Mouse (Mus musculus): ENCODE data around the gene Nudt22. TPM values are rescaled to one million over a fixed set of nuclear protein-coding genes. Genes with fewer than 3 reads are reported as not detected.

Nudt22 gene
- polyA plus RNA-seq, 1 experiment from 2014 or later = 20.1 TPM

GRCm38 (mm10) chr19:6950613-6951153, 45.2 kb downstream of the Nudt22 start:
- Histone ChIP-seq H3K27me3 (no peaks in the 10 kb centered on the region), H3K9ac (peak overlapping the region; percentile 77), H3K36me3 (peaks cover 9% of the 10 kb centered on the region; the same call in 1 of the 2 replicates), H3K9me3 (replicated peaks) (no peaks in the 10 kb centered on the region), H3K4me2 (replicated peaks) (peak overlapping the region; percentile 95), H3K4me3 (peak overlapping the region; percentile 56), H3K27ac (peak overlapping the region; percentile 97), H3K4me1 (peaks cover 22% of the 10 kb centered on the region)
- WGBS = 0% methylated on average over 28 of the region's 28 CpGs
- peak; percentile 63 for ATAC-seq (ENCODE audit: low FRiP score)

GRCm38 (mm10) chr19:6949951-6950350, 46.0 kb downstream of the Nudt22 start:
- Histone ChIP-seq H3K4me3 (peak overlapping the region; percentile 56), H3K9ac (peak overlapping the region; percentile 77), H3K4me1 (peaks cover 22% of the 10 kb centered on the region), H3K27ac (peak overlapping the region; percentile 97; the same call in 1 of the 2 replicates), H3K9me3 (replicated peaks) (no peaks in the 10 kb centered on the region), H3K4me2 (replicated peaks) (peak overlapping the region; percentile 95), H3K27me3 (no peaks in the 10 kb centered on the region), H3K36me3 (peaks cover 4% of the 10 kb centered on the region; the same call in 1 of the 2 replicates)
- ATAC-seq (ENCODE audit: low FRiP score) = no peak
- WGBS = 42% methylated on average over 5 of the region's 5 CpGs

- Histone ChIP-seq H3K27ac (no peak overlapping the region), H3K9ac (no peak overlapping the region), H3K36me3 (no peaks in the 10 kb centered on the region; the same call in 1 of the 2 replicates), H3K4me3 (no peak overlapping the region), H3K27me3 (no peaks in the 10 kb centered on the region), H3K9me3 (replicated peaks) (no peaks in the 10 kb centered on the region), H3K4me2 (replicated peaks) (0 out of 2 replicates have a peak overlapping the region, but pooled peaks have one; percentile 95), H3K4me1 (peaks cover 22% of the 10 kb centered on the region)
- WGBS = 89% methylated on average over 5 of the region's 5 CpGs
- ATAC-seq (ENCODE audit: low FRiP score) = no peak
Observed at GRCm38 (mm10) chr19:6949532-6949931, 46.4 kb downstream of the Nudt22 start.

- no peak overlapping the region for H3K4me3 ChIP-seq
- H3K27ac ChIP-seq = no peak overlapping the region
- no peaks in the 10 kb centered on the region; the same call in 1 of the 2 replicates for H3K36me3 ChIP-seq
- no peak for ATAC-seq (ENCODE audit: low FRiP score)
- no peaks in the 10 kb centered on the region for H3K27me3 ChIP-seq
- H3K4me1 ChIP-seq = peaks cover 19% of the 10 kb centered on the region
- no peaks in the 10 kb centered on the region for H3K9me3 ChIP-seq (replicated peaks)
- H3K9ac ChIP-seq = no peak overlapping the region
- no peak overlapping the region for H3K4me2 ChIP-seq (replicated peaks)
- WGBS = 77% methylated on average over 4 of the region's 4 CpGs
Observed at GRCm38 (mm10) chr19:6948186-6948585, 47.7 kb downstream of the Nudt22 start.

- Histone ChIP-seq H3K4me1 (peaks cover 20% of the 10 kb centered on the region), H3K4me3 (no peak overlapping the region), H3K27ac (no peak overlapping the region), H3K4me2 (replicated peaks) (no peak overlapping the region), H3K36me3 (no peaks in the 10 kb centered on the region; the same call in 1 of the 2 replicates), H3K9ac (no peak overlapping the region), H3K9me3 (replicated peaks) (no peaks in the 10 kb centered on the region), H3K27me3 (no peaks in the 10 kb centered on the region)
- 44% methylated on average over 4 of the region's 4 CpGs for WGBS
- ATAC-seq (ENCODE audit: low FRiP score) = no peak
Observed at GRCm38 (mm10) chr19:6947742-6948141, 48.2 kb downstream of the Nudt22 start.

- no peak for ATAC-seq (ENCODE audit: low FRiP score)
- WGBS = 92% methylated on average over 6 of the region's 6 CpGs
- no peak overlapping the region for H3K27ac ChIP-seq
- H3K27me3 ChIP-seq = no peaks in the 10 kb centered on the region
- H3K4me2 ChIP-seq (replicated peaks) = no peak overlapping the region
- no peak overlapping the region for H3K9ac ChIP-seq
- H3K36me3 ChIP-seq = no peaks in the 10 kb centered on the region; the same call in 1 of the 2 replicates
- H3K9me3 ChIP-seq (replicated peaks) = no peaks in the 10 kb centered on the region
- no peak overlapping the region for H3K4me3 ChIP-seq
- H3K4me1 ChIP-seq = peaks cover 29% of the 10 kb centered on the region
Observed at GRCm38 (mm10) chr19:6943709-6944108, 52.2 kb downstream of the Nudt22 start.

Other genes with a start within 250 kb of the Nudt22 start
- gene Rps6ka4, start 155.5 kb downstream of the Nudt22 start, polyA plus RNA-seq (2016; fragmentation: Nextera tagmentation; extraction: Ambion mirVana) = 13.2 and 14.4 TPM in 2 replicates
- gene Ccdc88b, start 137.9 kb downstream of the Nudt22 start, polyA plus RNA-seq (2016; fragmentation: Nextera tagmentation; extraction: Ambion mirVana) = 0.50 and 0.85 TPM in 2 replicates
- 108 and 128 TPM in 2 replicates for gene Trmt112, start 86.4 kb downstream of the Nudt22 start, polyA plus RNA-seq (2016; fragmentation: Nextera tagmentation; extraction: Ambion mirVana)
- 194 and 200 TPM in 2 replicates for gene Prdx5, start 86.0 kb downstream of the Nudt22 start, polyA plus RNA-seq (2016; fragmentation: Nextera tagmentation; extraction: Ambion mirVana)
- gene Esrra, start 74.3 kb downstream of the Nudt22 start, polyA plus RNA-seq (2016; fragmentation: Nextera tagmentation; extraction: Ambion mirVana) = 16.0 and 16.6 TPM in 2 replicates
- 0.98 TPM in 1 of 2 replicates, not detected in the other for gene Catsperz, start 70.7 kb downstream of the Nudt22 start, polyA plus RNA-seq (2016; fragmentation: Nextera tagmentation; extraction: Ambion mirVana)
- 0.14 and 0.19 TPM in 2 replicates for gene Kcnk4, start 61.6 kb downstream of the Nudt22 start, polyA plus RNA-seq (2016; fragmentation: Nextera tagmentation; extraction: Ambion mirVana)
- 67.7 and 71.7 TPM in 2 replicates for gene Bad, start 54.3 kb downstream of the Nudt22 start, polyA plus RNA-seq (2016; fragmentation: Nextera tagmentation; extraction: Ambion mirVana)
- 40.6 and 47.6 TPM in 2 replicates for gene Gpr137, start 53.6 kb downstream of the Nudt22 start, polyA plus RNA-seq (2016; fragmentation: Nextera tagmentation; extraction: Ambion mirVana)
- 259 and 281 TPM in 2 replicates for gene Ppp1r14b, start 21.1 kb downstream of the Nudt22 start, polyA plus RNA-seq (2016; fragmentation: Nextera tagmentation; extraction: Ambion mirVana)
- gene Plcb3, start 19.6 kb downstream of the Nudt22 start, polyA plus RNA-seq (2016; fragmentation: Nextera tagmentation; extraction: Ambion mirVana) = 27.9 and 29.3 TPM in 2 replicates
- gene Fkbp2, start 15.6 kb downstream of the Nudt22 start, polyA plus RNA-seq (2016; fragmentation: Nextera tagmentation; extraction: Ambion mirVana) = 77.8 and 82.5 TPM in 2 replicates
- gene Vegfb, start 8.5 kb downstream of the Nudt22 start, polyA plus RNA-seq (2016; fragmentation: Nextera tagmentation; extraction: Ambion mirVana) = 32.2 and 37.0 TPM in 2 replicates
- gene Dnajc4, start 3.5 kb downstream of the Nudt22 start, polyA plus RNA-seq (2016; fragmentation: Nextera tagmentation; extraction: Ambion mirVana) = 20.5 and 24.0 TPM in 2 replicates
- 8.7 and 12.6 TPM in 2 replicates for gene Trpt1, start within 50 bp of the Nudt22 start, polyA plus RNA-seq (2016; fragmentation: Nextera tagmentation; extraction: Ambion mirVana)
- 6.3 and 6.5 TPM in 2 replicates for gene Fermt3, start 23.4 kb upstream of the Nudt22 start, polyA plus RNA-seq (2016; fragmentation: Nextera tagmentation; extraction: Ambion mirVana)
- gene Stip1, start 43.9 kb upstream of the Nudt22 start, polyA plus RNA-seq (2016; fragmentation: Nextera tagmentation; extraction: Ambion mirVana) = 267 and 269 TPM in 2 replicates
- 5.6 TPM in 2 replicates for gene Macrod1, start 60.7 kb upstream of the Nudt22 start, polyA plus RNA-seq (2016; fragmentation: Nextera tagmentation; extraction: Ambion mirVana)
- gene Flrt1, start 109.6 kb upstream of the Nudt22 start, polyA plus RNA-seq (2016; fragmentation: Nextera tagmentation; extraction: Ambion mirVana) = 5.5 and 6.6 TPM in 2 replicates
- gene Otub1, start 210.2 kb upstream of the Nudt22 start, polyA plus RNA-seq (2016; fragmentation: Nextera tagmentation; extraction: Ambion mirVana) = 217 and 218 TPM in 2 replicates
- gene Cox8a, start 221.5 kb upstream of the Nudt22 start, polyA plus RNA-seq (2016; fragmentation: Nextera tagmentation; extraction: Ambion mirVana) = 715 and 817 TPM in 2 replicates
- 75.9 and 77.6 TPM in 2 replicates for gene Naa40, start 245.1 kb upstream of the Nudt22 start, polyA plus RNA-seq (2016; fragmentation: Nextera tagmentation; extraction: Ambion mirVana)

Data from hindbrain, embryonic 12.5 days (tissue).